Mouse (Mus musculus) liver (tissue): ENCODE data around the gene Eif4g3.
"Not testable (repeated sequence)": the region's sequence is repeated elsewhere in the genome, so short reads cannot be mapped to it uniquely, and the experiment has no call there.

ENCODE experiments used
- DNase-seq: peaks from one replicate; pipeline ENCODE4 v3.0.0-alpha.2; 2020; ENCODE audit warnings: mixed read lengths

Eif4g3 gene

DNA sequence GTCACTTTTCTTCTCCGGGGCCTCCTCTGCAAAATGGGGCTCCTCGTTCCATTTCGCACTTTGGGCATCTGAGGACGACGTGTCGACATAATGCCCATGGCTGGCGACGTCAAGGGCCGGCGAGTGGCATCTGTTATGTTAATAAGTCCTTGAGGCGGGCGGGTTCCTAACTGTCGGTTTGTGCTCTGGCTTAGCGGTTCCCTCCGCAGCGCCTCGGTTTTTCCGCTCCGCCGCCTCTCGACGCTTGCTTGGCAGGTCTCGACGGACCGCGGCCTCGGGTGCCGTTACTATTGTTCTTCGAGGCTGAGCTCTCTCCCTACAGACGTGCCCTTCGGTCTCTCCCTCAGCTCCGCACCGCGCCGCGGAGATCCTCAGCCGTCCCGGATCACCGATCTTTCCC is at the start of gene Eif4g3:
Gene Eif4g3, plus strand, starts transcription at position 133 of the 400 bp plus-strand sequence.
- DNase-seq, result no peak

DNA sequence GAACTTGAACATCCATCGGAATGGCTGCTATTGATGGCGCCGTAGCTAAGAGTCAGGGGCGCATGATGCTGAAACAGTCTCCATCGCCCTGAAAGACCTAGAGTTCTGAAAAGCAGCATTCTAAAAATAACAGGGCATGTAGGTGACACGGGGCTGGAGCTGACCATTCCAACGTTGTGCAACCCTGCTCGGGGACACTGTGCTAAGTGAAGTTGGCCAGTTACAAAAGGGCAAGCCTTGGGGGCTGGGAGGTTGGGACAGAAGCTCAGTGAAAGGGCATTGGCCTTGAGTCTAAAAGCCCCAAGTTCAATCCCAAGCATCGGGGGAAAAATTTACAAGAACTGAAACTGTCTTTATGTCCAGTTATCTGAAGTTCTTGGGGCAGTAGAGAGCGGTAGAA is 49.3 kb upstream of the Eif4g3 start:
- peak; percentile 48 for DNase-seq

- no peak for DNase-seq
Observed at GRCm38 (mm10) chr4:137945376-137945775, 47.4 kb upstream of the Eif4g3 start.

DNA sequence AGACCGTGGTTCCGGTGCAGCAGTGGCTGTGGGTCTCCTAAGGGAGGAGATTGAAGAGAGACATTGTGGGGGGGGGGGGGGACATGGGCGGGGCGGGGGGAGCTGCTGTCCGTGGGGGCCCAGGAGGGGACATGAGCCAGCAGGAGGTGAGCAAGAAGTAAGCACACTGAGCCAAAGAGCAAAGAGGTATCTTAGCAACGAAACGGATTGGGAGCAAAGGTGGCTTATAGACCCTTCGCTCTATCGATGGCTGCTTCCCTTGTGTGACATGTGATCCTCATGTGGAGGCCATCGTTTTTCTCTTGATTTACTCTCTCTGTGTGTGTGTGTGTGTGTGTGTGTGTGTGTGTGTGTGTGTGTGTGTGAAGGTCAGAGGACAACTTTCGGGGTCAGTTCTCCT is 46.4 kb upstream of the Eif4g3 start:
- no peak for DNase-seq

DNA sequence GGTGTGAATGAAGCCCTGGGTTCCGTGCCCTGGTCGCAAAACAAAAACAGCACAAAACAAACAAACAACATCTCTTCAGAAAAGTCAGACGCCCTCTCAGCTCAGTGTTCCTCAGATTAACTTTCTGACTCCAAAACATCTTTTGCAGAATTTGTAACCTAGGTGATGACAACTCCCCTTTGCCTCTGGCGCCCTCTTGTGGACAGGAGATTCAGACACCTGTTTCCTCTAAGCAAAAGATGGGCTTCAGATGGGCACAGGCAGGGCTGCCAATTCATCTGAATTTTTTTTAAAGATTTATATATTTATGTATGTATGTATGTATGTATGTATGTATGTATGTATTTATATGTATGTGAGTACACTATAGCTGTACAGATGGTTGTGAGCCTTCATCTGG is 40.0 kb upstream of the Eif4g3 start:
- peak; percentile 83 for DNase-seq

DNA sequence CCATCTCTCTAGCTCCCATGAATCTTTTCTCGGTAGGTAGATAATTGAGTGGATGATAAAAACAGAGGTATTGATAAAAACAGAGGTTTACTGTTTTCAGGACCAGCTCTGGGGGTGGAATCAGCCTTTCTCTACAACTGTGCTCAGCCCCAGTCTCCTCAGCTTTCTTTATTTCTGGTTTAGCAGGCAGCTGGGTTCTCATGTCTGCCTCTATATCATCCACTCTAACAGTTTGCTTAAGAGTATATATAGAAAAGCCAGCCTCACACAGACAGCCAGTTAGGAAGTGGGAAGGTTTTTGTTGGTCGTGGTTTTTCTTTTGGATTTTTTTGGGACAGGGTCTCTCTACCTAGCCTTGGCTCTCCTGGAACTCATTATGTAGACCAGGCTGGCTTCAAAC is 38.6 kb upstream of the Eif4g3 start:
- DNase-seq, result no peak

DNA sequence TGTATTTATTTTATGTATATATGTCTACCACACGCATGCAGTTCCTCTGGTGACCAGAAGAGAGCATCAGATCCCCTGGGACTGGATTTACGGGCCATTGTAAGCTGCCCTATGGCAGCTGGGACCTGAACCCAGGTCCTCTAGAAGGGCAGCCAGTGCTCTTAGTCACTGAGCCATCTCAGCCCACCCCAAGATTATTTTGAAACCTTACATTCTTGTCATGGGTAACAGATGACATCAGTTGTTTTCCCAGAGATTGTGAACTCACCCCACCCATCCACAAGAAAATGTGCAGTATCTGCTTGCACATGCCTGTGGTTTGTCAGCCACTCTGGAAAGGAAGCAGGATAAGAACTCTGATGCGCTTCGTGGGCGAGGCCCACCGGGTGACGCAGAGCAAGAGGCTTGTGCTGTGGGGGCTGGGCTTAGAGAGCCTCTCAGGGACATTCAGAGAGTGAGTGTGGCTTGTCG is 37.9 kb upstream of the Eif4g3 start:
- peak; percentile 76 for DNase-seq

DNA sequence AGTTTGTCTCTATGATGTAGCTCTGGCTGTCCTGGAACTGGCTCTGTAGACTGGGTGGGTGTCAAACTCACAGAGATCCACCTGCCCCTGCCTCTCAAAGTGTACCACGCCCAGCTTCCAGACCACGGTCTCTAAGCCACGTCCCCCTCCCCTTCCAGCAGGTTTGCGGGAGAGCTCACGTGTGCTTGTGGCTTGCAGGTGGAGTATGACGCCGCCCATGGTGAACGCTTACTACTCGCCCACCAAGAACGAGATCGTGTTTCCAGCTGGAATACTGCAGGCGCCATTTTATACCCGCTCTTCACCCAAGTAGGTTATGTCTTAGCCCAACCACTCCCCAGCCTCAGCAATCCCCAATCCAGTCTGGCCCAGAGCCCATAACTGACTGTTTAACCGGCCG is 36.6 kb upstream of the Eif4g3 start:
- DNase-seq, result no peak

DNA sequence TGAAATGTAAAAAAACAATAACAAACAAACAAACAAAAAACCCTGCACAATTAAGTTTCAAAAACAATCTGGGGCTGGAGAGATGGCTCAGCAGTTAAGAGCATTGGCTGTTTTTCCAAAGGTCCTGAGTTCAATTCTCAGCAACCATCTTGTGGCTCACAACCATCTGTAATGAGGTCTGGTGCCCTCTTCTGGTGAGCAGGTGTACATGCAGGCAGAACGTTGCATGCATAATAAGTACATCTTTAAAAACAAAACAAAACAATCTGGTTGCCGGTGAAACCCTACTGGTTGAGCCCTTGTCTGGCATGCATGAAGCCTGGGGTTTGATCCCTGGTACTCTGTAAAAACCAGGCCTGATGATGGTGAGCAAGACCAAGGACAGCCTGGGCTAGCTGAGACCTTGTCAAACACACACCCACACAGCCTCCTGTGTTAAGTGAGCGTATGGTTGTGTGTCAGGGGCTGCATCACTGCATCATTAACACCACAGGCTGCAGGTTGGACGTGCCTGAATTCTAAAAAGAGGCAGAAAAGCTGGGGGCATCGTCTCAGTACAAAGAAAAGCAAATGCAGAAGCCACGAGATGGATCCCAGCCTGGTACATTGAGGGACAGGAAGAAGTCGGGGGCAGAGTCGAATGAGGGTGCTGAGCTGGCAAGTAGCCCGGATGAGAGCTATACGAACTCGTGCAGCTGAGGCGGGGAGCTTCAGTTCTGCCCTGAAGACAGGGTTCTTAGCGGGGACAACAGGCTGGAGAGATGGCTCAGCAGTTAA is 32.7 kb upstream of the Eif4g3 start:
- no peak for DNase-seq

- DNase-seq, result peak; percentile 22
Observed at GRCm38 (mm10) chr4:137960757-137961156, 32.1 kb upstream of the Eif4g3 start.

- no peak for DNase-seq
Observed at GRCm38 (mm10) chr4:137962643-137963350, 30.0 kb upstream of the Eif4g3 start.

DNA sequence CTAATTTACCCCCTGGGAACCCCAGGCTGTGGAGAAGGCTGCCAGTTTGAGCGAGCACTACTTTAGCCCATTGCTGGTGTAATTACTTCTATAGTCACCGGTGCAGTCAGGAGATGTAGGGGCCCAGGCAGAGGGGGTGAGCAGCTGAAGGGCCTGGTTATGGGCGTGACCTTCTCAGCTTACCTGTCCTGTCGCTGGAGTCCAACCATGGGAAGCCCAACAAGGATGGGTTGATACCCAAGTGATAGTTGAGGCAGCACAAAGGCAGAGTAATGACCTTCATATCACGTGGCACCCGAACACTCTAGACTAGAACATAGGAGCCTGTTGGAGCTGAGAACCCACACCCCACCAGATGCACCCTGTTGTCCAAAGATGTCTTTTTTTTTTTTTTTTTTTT is 29.4 kb upstream of the Eif4g3 start:
- DNase-seq, result no peak

- DNase-seq, result peak; percentile 80
Observed at GRCm38 (mm10) chr4:137963881-137964584, 28.8 kb upstream of the Eif4g3 start.

GRCm38 (mm10) chr4:137964585-137964930 is 28.3 kb upstream of the Eif4g3 start:
- no peak for DNase-seq

DNA sequence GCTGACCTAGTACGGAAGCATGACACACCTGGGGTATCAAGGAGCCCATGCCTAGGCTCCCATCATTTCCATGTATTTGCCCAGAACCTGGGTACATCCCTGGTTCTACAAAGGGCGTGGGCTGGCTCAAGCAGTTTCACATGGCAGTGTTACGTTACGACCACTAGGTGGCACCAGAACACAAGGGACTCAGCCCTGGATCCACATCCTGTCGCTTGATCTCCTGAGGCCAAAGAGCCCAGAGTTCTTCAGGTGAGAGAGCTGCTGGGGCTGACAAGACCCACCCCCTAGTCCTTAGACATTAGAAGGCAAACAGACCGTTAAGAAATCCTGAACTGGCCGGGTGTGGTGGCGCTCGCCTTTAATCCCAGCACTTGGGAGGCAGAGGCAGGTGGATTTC is 24.6 kb upstream of the Eif4g3 start:
- DNase-seq, result peak; percentile 68

- DNase-seq, result not testable (repeated sequence)
Observed at GRCm38 (mm10) chr4:137970623-137971199, 22.1 kb upstream of the Eif4g3 start.

- DNase-seq, result not testable (repeated sequence)
Observed at GRCm38 (mm10) chr4:137974856-137975432, 17.9 kb upstream of the Eif4g3 start.

GRCm38 (mm10) chr4:137979066-137979644 is 13.7 kb upstream of the Eif4g3 start:
- not testable (repeated sequence) for DNase-seq

- DNase-seq, result no peak
Observed at GRCm38 (mm10) chr4:137982869-137983268, 10.0 kb upstream of the Eif4g3 start.

DNA sequence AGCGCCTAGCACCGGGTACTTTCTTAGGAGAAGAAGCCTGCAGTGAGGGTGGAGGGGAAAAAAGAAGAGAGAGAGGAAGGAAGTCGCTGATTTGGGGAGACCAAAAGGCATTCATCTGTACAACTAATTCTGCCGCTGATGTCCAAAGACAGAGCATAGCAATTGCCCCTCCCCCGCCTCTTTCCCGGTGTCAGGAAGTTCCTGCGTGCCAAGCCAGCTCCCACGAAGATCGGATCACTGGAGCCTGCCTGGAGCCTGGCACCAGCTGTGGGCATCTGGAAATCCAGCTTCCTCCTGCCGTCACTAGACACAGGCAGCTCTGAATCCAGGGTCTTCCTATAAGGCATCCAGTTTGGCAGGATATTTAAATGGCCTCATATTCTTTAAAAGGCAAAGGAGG is 8.6 kb upstream of the Eif4g3 start:
- peak; percentile 36 for DNase-seq

DNA sequence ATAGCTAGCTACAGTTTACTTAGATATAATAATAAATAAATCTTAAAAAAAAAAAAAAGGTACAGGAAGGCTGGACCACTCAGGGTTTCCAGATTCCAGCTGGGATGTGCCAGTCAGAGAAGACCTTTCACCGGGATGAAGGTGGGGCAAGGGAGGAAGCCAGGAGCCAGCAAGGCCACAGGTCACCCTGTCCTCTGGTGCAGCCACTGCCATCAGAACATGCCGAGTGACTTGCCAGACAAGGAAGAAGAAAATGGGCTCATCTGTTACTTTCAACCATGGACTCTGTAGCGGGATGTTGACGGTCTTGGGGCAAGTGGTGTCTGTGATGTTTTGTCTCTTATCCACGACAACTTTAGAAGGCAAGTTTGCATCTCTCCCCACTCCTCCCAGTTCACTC is 8.1 kb upstream of the Eif4g3 start:
- no peak for DNase-seq

- no peak for DNase-seq
Observed at GRCm38 (mm10) chr4:137989426-137989825, 3.4 kb upstream of the Eif4g3 start.

- DNase-seq, result no peak
Observed at GRCm38 (mm10) chr4:137990433-137990832, 2.4 kb upstream of the Eif4g3 start.
